8 mouse cellular contexts compared by ENCODE assay signal in genomic region chr2:132029646-132030417, GRCm38 (mm10). TPM values are rescaled to one million over a fixed set of nuclear protein-coding genes. Genes with fewer than 3 reads are reported as not detected.
DNase-seq lines count a peak whose midpoint lies in the region; ATAC-seq and TF ChIP-seq lines count a peak whose summit lies in the region.

TSS of gene Rassf2 (minus strand) at chr2:132030258.

- H3K36me3 ChIP-seq in MEL (ENCODE audit: control insufficient read depth in 1 of 2, insufficient read depth in 2 of 2, low read length in 2 of 2) = peaks cover 0 to 5% of the 10 kb centered on the region in 2 experiments; a peak in 2 of 4 replicates
- H3K36me3 ChIP-seq in lung, embryonic 16.5 days (ENCODE audit: control insufficient read depth, insufficient read depth, low read length) = no peaks in the 10 kb centered on the region

- TF ChIP-seq RAD21 in MEL (IDR thresholded peaks at IDR 0.05; ENCODE audit: low read depth, low read length) = no peak

- no peak for TF ChIP-seq EP300 in MEL (IDR thresholded peaks at IDR 0.05; ENCODE audit: low read depth in 1 of 2, low read length in 2 of 2)

- DNase-seq in MEL (ENCODE audit: low read depth, low spot score) = peak; percentile 87
- peak; percentile 55 to 62 for DNase-seq in cerebellum, adult 18-20 months
- peak; percentile 77 for DNase-seq in forelimb bud, embryonic 11.5 days (ENCODE audit: low read depth, low spot score)
- peak; percentile 83 for DNase-seq in heart, postnatal 4 days
- peak; percentile 95 for DNase-seq in layer of hippocampus, adult 9-11 months
- peak; percentile 62 for DNase-seq in ovary, postnatal 10 days (ENCODE audit: low spot score)
- DNase-seq in thymus, postnatal 10 days (ENCODE audit: low spot score in 2 of 2) = peak; percentile 82 to 88

- ATAC-seq in lung, embryonic 16.5 days (ENCODE audit: low read depth) = peak; percentile 95

- H3K4me3 ChIP-seq in MEL (ENCODE audit: control insufficient read depth in 1 of 2, insufficient read depth in 1 of 2, low read depth in 2 of 2, low read length in 2 of 2) = peak within 1 kb of the TSS; percentile 64 to 68
- H3K4me3 ChIP-seq in lung, embryonic 16.5 days (ENCODE audit: low read length) = peak within 1 kb of the TSS; percentile 66

- no peaks in the 10 kb centered on the region for H3K79me2 ChIP-seq in MEL (ENCODE audit: control insufficient read depth, insufficient read depth, low read length, poor library complexity)

- TF ChIP-seq POLR2A in MEL (IDR thresholded peaks at IDR 0.05; ENCODE audit: control insufficient read depth in 1 of 2, insufficient read depth in 1 of 2, low read depth in 1 of 2, low read length in 2 of 2, poor library complexity in 1 of 2) = no peak

- peak within 1 kb of the TSS; percentile 53 for H3K9ac ChIP-seq in MEL (ENCODE audit: control insufficient read depth, low read depth, low read length, poor library complexity, severe bottlenecking)
- H3K9ac ChIP-seq in lung, embryonic 16.5 days (ENCODE audit: low read length) = peak within 1 kb of the TSS; percentile 69

- peaks cover 2 to 30% of the 10 kb centered on the region in 2 experiments; a peak in 3 of 4 replicates for H3K4me1 ChIP-seq in MEL (ENCODE audit: control insufficient read depth in 1 of 2, insufficient read depth in 2 of 2, low read length in 2 of 2)
- H3K4me1 ChIP-seq in lung, embryonic 16.5 days (replicated peaks; ENCODE audit: control insufficient read depth, insufficient read depth, low read length) = peaks cover 17% of the 10 kb centered on the region

- under 1% methylated on average over 45 of the region's 48 CpGs for WGBS in lung, embryonic 16.5 days

- no peak for TF ChIP-seq CTCF in MEL (IDR thresholded peaks at IDR 0.05 in 2 of 3, conservative IDR thresholded peaks at IDR 0.05 in 1 of 3; ENCODE audit: control insufficient read depth in 1 of 3, insufficient read depth in 1 of 3, low read depth in 2 of 3, low read length in 3 of 3, poor library complexity in 1 of 3, severe bottlenecking in 1 of 3)

- H3K27me3 ChIP-seq in MEL (ENCODE audit: control insufficient read depth in 1 of 2, insufficient read depth in 2 of 2, low read length in 2 of 2) = no peaks in the 10 kb centered on the region
- peaks cover 12% of the 10 kb centered on the region; the same call in 1 of the 2 replicates for H3K27me3 ChIP-seq in lung, embryonic 16.5 days (ENCODE audit: control insufficient read depth, insufficient read depth, low read depth, low read length)

- no peak within 1 kb of the TSS for H3K27ac ChIP-seq in MEL (ENCODE audit: control insufficient read depth, low read depth, low read length)
- H3K27ac ChIP-seq in lung, embryonic 16.5 days (ENCODE audit: low read length) = peak within 1 kb of the TSS; percentile 67

- no peaks in the 10 kb centered on the region for H3K9me3 ChIP-seq in MEL (replicated peaks; ENCODE audit: insufficient read depth, low read length)
- H3K9me3 ChIP-seq in lung, embryonic 16.5 days (ENCODE audit: control insufficient read depth, low read length) = no peaks in the 10 kb centered on the region

- H3K4me2 ChIP-seq in lung, embryonic 16.5 days (ENCODE audit: low read depth, low read length) = peak within 1 kb of the TSS; percentile 94

TF ChIP-seq in MEL, 35 proteins besides CTCF, POLR2A, EP300 and RAD21:
- TF ChIP-seq SIN3A (IDR thresholded peaks at IDR 0.05; ENCODE audit: low read length) (0 out of 2 replicates have a peak, but pooled peaks have one; percentile 26), MAZ (IDR thresholded peaks at IDR 0.05; ENCODE audit: low read depth, low read length) (peak; percentile 78), GABPA (IDR thresholded peaks at IDR 0.05; ENCODE audit: low read depth, low read length) (no peak)
TF ChIP-seq in MEL: peak in this region for 2.

RNA-seq across cellular contexts. Expression of gene Rassf2, which starts in this region (rescaled TPM):
- 0.59 and 0.69 TPM in 2 replicates for total RNA-seq in MEL (2012; rRNA removed)
- 1 to 10 TPM in 1 of 2 experiments, not detected in 1; 4.1 TPM for polyA plus RNA-seq in MEL (2012; ENCODE audit: insufficient read depth in 1 of 2, insufficient read length in 2 of 2, low read depth in 1 of 2, low replicate concordance in 2 of 2, missing spikeins in 1 of 2)
- 10 to 100 TPM; 13.7 to 15.2 TPM for total RNA-seq in heart, postnatal 4 days (2021)
- 14.5 and 14.6 TPM in 2 replicates for polyA plus RNA-seq in lung, embryonic 16.5 days (2015; fragmentation: Nextera tagmentation; extraction: Ambion mirVana)
